Mouse (Mus musculus): ENCODE measurements around the gene Foxm1.

GRCm38 (mm10) chr6:128425046-128425445 is 62.3 kb downstream of the Foxm1 start:
- no peak for TF ChIP-seq CTCF (IDR thresholded peaks at IDR 0.05; ENCODE audit: borderline replicate concordance, extremely low read depth, insufficient read depth, insufficient read length)
- no peak for TF ChIP-seq POLR2A (IDR thresholded peaks at IDR 0.05; ENCODE audit: borderline replicate concordance, extremely low read depth, insufficient read depth, insufficient read length, poor library complexity, severe bottlenecking)

Measured in brain, embryonic 14.5 days (tissue).